Mouse (Mus musculus) kidney, embryonic 15.5 days (tissue): ENCODE results near the gene Atad1. TPM values are rescaled to one million over a fixed set of nuclear protein-coding genes. Genes with fewer than 3 reads are reported as not detected.

Experiments
- ATAC-seq: fragments of 200-750 bp; cut with Nextera tagmentation; replicated peaks from 2 replicates; pipeline ENCODE4 v1.8.0; 2017; ENCODE audit warnings: moderate TSS enrichment; ENCODE audit not compliant: low FRiP score
- H3K27ac ChIP-seq: fragments of 300-500 bp; sonication (generic); 2 replicates; pipeline ENCODE4 v1.5.1; 2015; ENCODE audit warnings: mild to moderate bottlenecking, inconsistent platforms
- H3K27me3 ChIP-seq: fragments of 300-500 bp; sonication (generic); 2 replicates; pipeline ENCODE4 v1.6.1; 2015; ENCODE audit warnings: inconsistent platforms
- H3K36me3 ChIP-seq: fragments of 300-500 bp; sonication (generic); 2 replicates; pipeline ENCODE4 v1.6.1; 2015; ENCODE audit warnings: inconsistent platforms
- H3K4me1 ChIP-seq: fragments of 300-500 bp; sonication (generic); 2 replicates; pipeline ENCODE4 v1.6.1; 2015; ENCODE audit warnings: inconsistent platforms
- H3K4me2 ChIP-seq: fragments of 300-500 bp; sonication (generic); 2 replicates; pipeline ENCODE4 v1.6.1; 2015; ENCODE audit warnings: moderate library complexity, mild to moderate bottlenecking, inconsistent platforms
- H3K4me3 ChIP-seq: fragments of 300-500 bp; sonication (generic); replicated peaks from 2 replicates; pipeline ENCODE4 v1.5.1; 2015; ENCODE audit warnings: mild to moderate bottlenecking, inconsistent platforms
- H3K9ac ChIP-seq: fragments of 300-500 bp; sonication (generic); 2 replicates; pipeline ENCODE4 v1.6.1; 2015; ENCODE audit warnings: mild to moderate bottlenecking, inconsistent platforms
- H3K9me3 ChIP-seq: fragments of 300-500 bp; sonication (generic); replicated peaks from 2 replicates; pipeline ENCODE4 v1.6.1; 2016; ENCODE audit warnings: inconsistent platforms
- WGBS: fragments of 180-500 bp; shearing (Covaris S2); methylation state at CpG from one replicate; pipeline ENCODE4 v1.1.7; 2015; ENCODE audit warnings: mixed read lengths; 5-methylcytosine and 5-hydroxymethylcytosine counted together
- polyA plus RNA-seq: library from polyadenylated mRNA; unstranded; fragments of >200 nt; fragmentation: Nextera tagmentation; extraction: Ambion mirVana; gene quantifications from 2 replicates; pipeline ENCODE4 v1.2.1, GENCODE M21; 2015

Gene Atad1
- polyA plus RNA-seq, 1 experiment from 2014 or later = 82.5 TPM

- H3K27ac ChIP-seq = no peak overlapping the region
- H3K9me3 ChIP-seq = no peaks in the 10 kb centered on the region
- H3K27me3 ChIP-seq = no peaks in the 10 kb centered on the region
- no peak for ATAC-seq
- 73% methylated on average over 16 of the region's 16 CpGs for WGBS
- H3K4me1 ChIP-seq = no peaks in the 10 kb centered on the region
- H3K4me3 ChIP-seq = no peak overlapping the region
- 0 out of 2 replicates have a peak, but pooled peaks cover 5% of the 10 kb centered on the region for H3K36me3 ChIP-seq
- no peak overlapping the region for H3K9ac ChIP-seq
- H3K4me2 ChIP-seq = no peak overlapping the region
Measured at GRCm38 (mm10) chr19:32637357-32638275, 102.0 kb downstream of the Atad1 start.

DNA sequence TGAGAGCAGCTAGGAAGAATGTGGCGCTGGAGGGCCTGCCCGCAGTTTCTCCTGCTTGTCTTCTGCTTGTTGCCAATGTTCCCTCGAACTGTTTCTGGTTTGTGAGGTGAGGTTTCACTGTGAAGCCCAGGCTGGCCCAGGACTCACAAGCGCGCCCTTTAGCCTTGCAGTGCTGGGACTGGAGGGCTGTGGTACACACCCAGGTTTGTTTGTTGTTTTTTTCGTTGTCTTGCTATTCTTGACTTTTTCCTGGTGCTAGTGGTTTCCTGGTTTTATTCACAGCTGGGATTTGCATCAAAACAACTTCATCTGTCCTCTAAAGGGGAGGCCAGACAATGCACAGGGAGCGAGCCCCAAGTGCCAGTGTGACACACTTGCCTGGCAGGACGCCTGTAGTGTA, 104.7 kb downstream of the Atad1 start:
- Histone ChIP-seq H3K9ac (no peak overlapping the region), H3K9me3 (no peaks in the 10 kb centered on the region), H3K27me3 (no peaks in the 10 kb centered on the region), H3K4me2 (no peak overlapping the region), H3K4me1 (no peaks in the 10 kb centered on the region), H3K36me3 (no peaks in the 10 kb centered on the region), H3K27ac (no peak overlapping the region), H3K4me3 (no peak overlapping the region)
- 73% methylated on average over 8 of the region's 8 CpGs for WGBS
- no peak for ATAC-seq

DNA sequence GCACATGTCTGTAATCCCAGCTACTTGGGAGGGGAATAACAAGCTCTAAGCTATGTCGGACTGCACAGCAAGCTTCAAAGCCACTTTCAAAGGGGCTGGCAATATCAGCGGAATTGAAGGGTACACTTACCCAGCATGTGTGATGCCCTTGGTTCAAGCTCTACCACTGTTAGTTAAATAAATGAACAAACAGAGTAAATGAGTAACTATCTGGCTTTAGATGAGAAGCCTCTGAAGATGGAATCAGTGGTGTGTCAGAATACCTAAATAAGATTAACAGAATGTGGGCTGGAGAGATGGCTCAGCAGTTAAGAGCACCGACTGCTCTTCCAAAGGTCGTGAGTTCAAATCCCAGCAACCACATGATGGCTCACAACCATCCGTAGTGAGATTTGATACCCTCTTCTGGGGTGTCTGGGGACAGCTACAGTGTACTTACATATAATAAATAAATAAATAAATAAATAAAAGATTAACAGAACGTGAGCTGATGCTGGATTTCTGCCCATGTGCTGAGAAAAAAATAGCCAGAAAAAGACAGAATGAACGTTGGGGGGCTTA, 110.9 kb downstream of the Atad1 start:
- 65% methylated on average over 7 of the region's 7 CpGs for WGBS
- Histone ChIP-seq H3K27ac (peak overlapping the region; percentile 1; the same call in 1 of the 2 replicates), H3K36me3 (no peaks in the 10 kb centered on the region), H3K9me3 (no peaks in the 10 kb centered on the region), H3K4me3 (no peak overlapping the region), H3K9ac (no peak overlapping the region), H3K4me1 (peaks cover 6% of the 10 kb centered on the region), H3K4me2 (no peak overlapping the region), H3K27me3 (no peaks in the 10 kb centered on the region)
- peak; percentile 25; the same call in 1 of the 2 replicates for ATAC-seq

- no peaks in the 10 kb centered on the region for H3K27me3 ChIP-seq
- no peak for ATAC-seq
- no peaks in the 10 kb centered on the region for H3K9me3 ChIP-seq
- no peaks in the 10 kb centered on the region for H3K36me3 ChIP-seq
- H3K4me3 ChIP-seq = no peak overlapping the region
- H3K4me2 ChIP-seq = no peak overlapping the region
- H3K9ac ChIP-seq = no peak overlapping the region
- H3K27ac ChIP-seq = peak overlapping the region; percentile 56
- WGBS = 72% methylated on average over 4 of the region's 4 CpGs
- H3K4me1 ChIP-seq = peaks cover 6% of the 10 kb centered on the region
Measured at GRCm38 (mm10) chr19:32627631-32628030, 112.0 kb downstream of the Atad1 start.

DNA sequence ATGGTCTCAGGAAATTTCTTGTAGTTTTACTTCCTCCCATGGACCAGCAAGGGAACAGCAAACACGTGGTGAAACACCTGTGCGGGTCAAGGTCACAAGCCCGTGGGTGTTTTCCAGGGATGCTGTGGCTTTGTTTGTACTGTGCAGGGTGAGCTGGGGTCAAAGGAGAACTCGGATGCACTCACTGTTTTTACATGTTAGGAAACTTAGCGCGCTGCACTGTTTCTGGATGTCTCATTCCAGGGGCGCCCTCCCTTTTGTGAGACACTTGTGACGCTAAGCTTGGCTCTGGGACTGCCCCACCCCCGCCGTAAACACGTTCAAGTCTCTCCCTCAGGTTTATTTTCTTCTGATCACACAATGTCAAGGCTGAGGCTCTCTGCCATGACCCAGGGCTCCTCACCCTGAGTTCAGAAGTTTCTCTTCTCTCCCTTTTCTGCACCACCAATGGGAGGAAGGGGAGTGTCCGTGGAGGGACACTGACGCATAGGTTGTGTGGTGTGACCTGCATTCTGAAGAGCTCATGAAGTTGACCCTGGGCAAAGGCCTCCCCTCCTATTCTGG, 112.7 kb downstream of the Atad1 start:
- Histone ChIP-seq H3K9me3 (no peaks in the 10 kb centered on the region), H3K4me2 (no peak overlapping the region), H3K4me3 (no peak overlapping the region), H3K27ac (peak overlapping the region; percentile 24; the same call in 1 of the 2 replicates), H3K27me3 (no peaks in the 10 kb centered on the region), H3K36me3 (no peaks in the 10 kb centered on the region), H3K4me1 (peaks cover 6% of the 10 kb centered on the region), H3K9ac (no peak overlapping the region)
- ATAC-seq = 0 out of 2 replicates have a peak, but pooled peaks have one; percentile 46
- WGBS = 54% methylated on average over 13 of the region's 13 CpGs

- H3K9me3 ChIP-seq = no peaks in the 10 kb centered on the region
- no peak for ATAC-seq
- H3K4me1 ChIP-seq = peaks cover 6% of the 10 kb centered on the region
- 68% methylated on average over 3 of the region's 3 CpGs for WGBS
- H3K27me3 ChIP-seq = no peaks in the 10 kb centered on the region
- no peak overlapping the region for H3K4me2 ChIP-seq
- H3K4me3 ChIP-seq = no peak overlapping the region
- no peaks in the 10 kb centered on the region for H3K36me3 ChIP-seq
- H3K9ac ChIP-seq = no peak overlapping the region
- no peak overlapping the region for H3K27ac ChIP-seq
Measured at GRCm38 (mm10) chr19:32622142-32622541, 117.4 kb downstream of the Atad1 start.

Other genes starting within 250 kb of the Atad1 start
- gene Papss2, start 144.0 kb downstream of the Atad1 start, polyA plus RNA-seq = 17.2 and 17.6 TPM in 2 replicates
- 8.3 and 8.7 TPM in 2 replicates for gene Pten, start 17.7 kb upstream of the Atad1 start, polyA plus RNA-seq